Mouse (Mus musculus) bone marrow macrophage, adult 2 months (primary cell): Measurements from ENCODE around the gene Prkce. TPM values are rescaled to one million over a fixed set of nuclear protein-coding genes. Genes with fewer than 3 reads are reported as not detected.

ENCODE experiments used
- H3K27ac ChIP-seq: 2 replicates; pipeline ENCODE4 v1.5.1; 2012; ENCODE audit warnings: low read depth, low read length; ENCODE audit not compliant: insufficient read depth
- H3K4me1 ChIP-seq: 2 replicates; pipeline ENCODE4 v1.6.1; 2012; ENCODE audit warnings: low read length; ENCODE audit not compliant: control insufficient read depth, insufficient read depth
- H3K4me3 ChIP-seq: 2 replicates; pipeline ENCODE4 v1.5.1; 2012; ENCODE audit warnings: mild to moderate bottlenecking, low read length, moderate library complexity; ENCODE audit not compliant: insufficient read depth
- CTCF ChIP-seq: IDR thresholded peaks from 2 replicates; pipeline ENCODE4 v1.5.1; 2012; ENCODE audit warnings: low read depth, mild to moderate bottlenecking, low read length, moderate library complexity
- POLR2A ChIP-seq: IDR thresholded peaks from 2 replicates; pipeline ENCODE4 v1.6.1; 2012; ENCODE audit warnings: mild to moderate bottlenecking, low read depth, low read length, borderline replicate concordance
- polyA plus RNA-seq: library from polyadenylated mRNA; stranded (reverse); fragments of >200 nt; gene quantifications from 2 replicates; pipeline ENCODE4 v1.2.4, GENCODE M21; 2012; ENCODE audit not compliant: missing spikeins, insufficient read depth, insufficient read length

The Prkce gene
- polyA plus RNA-seq, 1 experiment = 1.8 TPM

GRCm38 (mm10) chr17:86198496-86199465 lies 31.2 kb downstream of the Prkce start:
- Histone ChIP-seq H3K27ac (no peak overlapping the region), H3K4me1 (no peaks in the 10 kb centered on the region), H3K4me3 (no peak overlapping the region)
- TF ChIP-seq POLR2A (no peak), CTCF (no peak)

- Histone ChIP-seq H3K4me1 (0 out of 2 replicates have a peak, but pooled peaks cover 2% of the 10 kb centered on the region), H3K4me3 (no peak overlapping the region), H3K27ac (no peak overlapping the region)
- no peak for TF ChIP-seq POLR2A
- no peak for TF ChIP-seq CTCF
Measured at GRCm38 (mm10) chr17:86201981-86202380, 34.4 kb downstream of the Prkce start.

GRCm38 (mm10) chr17:86202972-86203371 lies 35.4 kb downstream of the Prkce start:
- Histone ChIP-seq H3K4me3 (no peak overlapping the region), H3K4me1 (0 out of 2 replicates have a peak, but pooled peaks cover 2% of the 10 kb centered on the region), H3K27ac (no peak overlapping the region)
- TF ChIP-seq POLR2A (no peak), CTCF (no peak)

- Histone ChIP-seq H3K4me3 (no peak overlapping the region), H3K27ac (no peak overlapping the region), H3K4me1 (0 out of 2 replicates have a peak, but pooled peaks cover 2% of the 10 kb centered on the region)
- TF ChIP-seq POLR2A (no peak), CTCF (no peak)
Measured at GRCm38 (mm10) chr17:86203531-86204450, 36.2 kb downstream of the Prkce start.

- TF ChIP-seq CTCF (no peak), POLR2A (no peak)
- no peak overlapping the region for H3K27ac ChIP-seq
- 0 out of 2 replicates have a peak, but pooled peaks cover 2% of the 10 kb centered on the region for H3K4me1 ChIP-seq
- no peak overlapping the region for H3K4me3 ChIP-seq
Measured at GRCm38 (mm10) chr17:86206289-86206688, 38.7 kb downstream of the Prkce start.

GRCm38 (mm10) chr17:86208057-86208820 lies 40.7 kb downstream of the Prkce start:
- Histone ChIP-seq H3K4me1 (0 out of 2 replicates have a peak, but pooled peaks cover 2% of the 10 kb centered on the region), H3K27ac (no peak overlapping the region), H3K4me3 (no peak overlapping the region)
- no peak for TF ChIP-seq POLR2A
- no peak for TF ChIP-seq CTCF

- TF ChIP-seq CTCF (no peak), POLR2A (no peak)
- H3K4me1 ChIP-seq = 0 out of 2 replicates have a peak, but pooled peaks cover 2% of the 10 kb centered on the region
- H3K27ac ChIP-seq = no peak overlapping the region
- H3K4me3 ChIP-seq = no peak overlapping the region
Measured at GRCm38 (mm10) chr17:86208821-86209186, 41.2 kb downstream of the Prkce start.

- H3K27ac ChIP-seq = no peak overlapping the region
- H3K4me1 ChIP-seq = 0 out of 2 replicates have a peak, but pooled peaks cover 2% of the 10 kb centered on the region
- H3K4me3 ChIP-seq = no peak overlapping the region
- TF ChIP-seq CTCF = no peak
- no peak for TF ChIP-seq POLR2A
Measured at GRCm38 (mm10) chr17:86209680-86210251, 42.2 kb downstream of the Prkce start.
